Mouse (Mus musculus) heart, embryonic 11.5 days (tissue): ENCODE measurements around the gene Nfrkb. TPM values are rescaled to one million over a fixed set of nuclear protein-coding genes. Genes with fewer than 3 reads are reported as not detected.

Source experiments
- ATAC-seq: fragments of 200-750 bp; cut with Nextera tagmentation; replicated peaks from 2 replicates; pipeline ENCODE4 v1.8.0; 2017; ENCODE audit warnings: moderate library complexity; ENCODE audit not compliant: insufficient number of reproducible peaks, low FRiP score, low TSS enrichment
- H3K27ac ChIP-seq: fragments of 300-500 bp; sonication (generic); 2 replicates; pipeline ENCODE4 v1.5.1; 2014; ENCODE audit warnings: mild to moderate bottlenecking, low read depth, low read length
- H3K27me3 ChIP-seq: fragments of 300-500 bp; sonication (generic); 2 replicates; pipeline ENCODE4 v1.6.1; 2014; ENCODE audit warnings: mild to moderate bottlenecking, low read length, mixed read lengths; ENCODE audit not compliant: control insufficient read depth, insufficient read depth
- H3K36me3 ChIP-seq: fragments of 300-500 bp; sonication (generic); 2 replicates; pipeline ENCODE4 v1.6.1; 2014; ENCODE audit warnings: mild to moderate bottlenecking, low read length, moderate library complexity, mixed read lengths; ENCODE audit not compliant: control insufficient read depth, insufficient read depth
- H3K4me1 ChIP-seq: fragments of 300-500 bp; sonication (generic); 2 replicates; pipeline ENCODE4 v1.6.1; 2014; ENCODE audit warnings: low read length; ENCODE audit not compliant: control insufficient read depth, insufficient read depth
- H3K4me2 ChIP-seq: fragments of 300-500 bp; sonication (generic); 2 replicates; pipeline ENCODE4 v1.6.1; 2014; ENCODE audit warnings: mild to moderate bottlenecking, moderate library complexity
- H3K4me3 ChIP-seq: fragments of 300-500 bp; sonication (generic); 2 replicates; pipeline ENCODE4 v1.5.1; 2014; ENCODE audit warnings: low read depth, low read length
- H3K9ac ChIP-seq: fragments of 300-500 bp; sonication (generic); 2 replicates; pipeline ENCODE4 v1.6.1; 2014; ENCODE audit warnings: mild to moderate bottlenecking, low read depth, low read length, moderate library complexity
- H3K9me3 ChIP-seq: fragments of 300-500 bp; sonication (generic); replicated peaks from 2 replicates; pipeline ENCODE4 v1.6.1; 2016; ENCODE audit warnings: low read length; ENCODE audit not compliant: control insufficient read depth
- WGBS: fragments of 180-500 bp; shearing (Covaris S2); extraction: QIAGEN DNeasy Blood & Tissue Kit; methylation state at CpG from one replicate; pipeline ENCODE4 v1.1.7; 2014; ENCODE audit not compliant: insufficient replicate concordance; 5-methylcytosine and 5-hydroxymethylcytosine counted together
- polyA plus RNA-seq: library from polyadenylated mRNA; unstranded; fragments of >200 nt; fragmentation: Nextera tagmentation; extraction: Ambion mirVana; gene quantifications from 2 replicates; pipeline ENCODE4 v1.2.1, GENCODE M21; 2014

Gene Nfrkb
- polyA plus RNA-seq, 1 experiment from 2014 or later: 21.1 TPM

- Histone ChIP-seq H3K27ac (no peak overlapping the region), H3K9me3 (no peaks in the 10 kb centered on the region), H3K36me3 (peaks cover 7% of the 10 kb centered on the region), H3K4me2 (no peak overlapping the region), H3K9ac (no peak overlapping the region), H3K27me3 (no peaks in the 10 kb centered on the region), H3K4me1 (no peaks in the 10 kb centered on the region), H3K4me3 (no peak overlapping the region)
- no peak for ATAC-seq
- WGBS: 86% methylated on average over 9 of the region's 9 CpGs
Observed at GRCm38 (mm10) chr9:31363698-31364609, 22.0 kb upstream of the Nfrkb start.

DNA sequence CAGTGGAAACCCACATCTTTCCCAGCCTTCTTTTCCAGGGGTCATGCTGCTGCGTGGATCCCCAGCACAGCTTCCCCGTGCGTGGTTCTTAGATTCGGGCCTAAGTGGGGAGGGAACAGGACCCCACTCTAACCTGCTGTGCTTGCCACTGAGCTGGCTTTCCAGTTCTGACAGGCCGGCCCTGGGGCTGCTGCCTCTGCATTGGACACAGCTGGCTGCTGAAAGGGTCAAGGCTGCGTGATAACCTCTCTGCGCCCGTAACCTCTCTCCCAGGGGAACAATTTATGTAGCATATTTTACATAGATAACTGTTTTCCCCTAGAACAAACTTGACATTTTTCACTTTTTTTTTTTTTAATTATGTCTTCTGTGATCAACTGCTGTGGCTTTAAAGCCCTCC, 20.9 kb upstream of the Nfrkb start:
- no peaks in the 10 kb centered on the region for H3K4me1 ChIP-seq
- no peak overlapping the region for H3K27ac ChIP-seq
- ATAC-seq: no peak
- H3K9ac ChIP-seq: no peak overlapping the region
- no peaks in the 10 kb centered on the region for H3K27me3 ChIP-seq
- no peak overlapping the region for H3K4me3 ChIP-seq
- H3K9me3 ChIP-seq: no peaks in the 10 kb centered on the region
- 56% methylated on average over 8 of the region's 8 CpGs for WGBS
- no peak overlapping the region for H3K4me2 ChIP-seq
- H3K36me3 ChIP-seq: peaks cover 4% of the 10 kb centered on the region; the same call in 1 of the 2 replicates

DNA sequence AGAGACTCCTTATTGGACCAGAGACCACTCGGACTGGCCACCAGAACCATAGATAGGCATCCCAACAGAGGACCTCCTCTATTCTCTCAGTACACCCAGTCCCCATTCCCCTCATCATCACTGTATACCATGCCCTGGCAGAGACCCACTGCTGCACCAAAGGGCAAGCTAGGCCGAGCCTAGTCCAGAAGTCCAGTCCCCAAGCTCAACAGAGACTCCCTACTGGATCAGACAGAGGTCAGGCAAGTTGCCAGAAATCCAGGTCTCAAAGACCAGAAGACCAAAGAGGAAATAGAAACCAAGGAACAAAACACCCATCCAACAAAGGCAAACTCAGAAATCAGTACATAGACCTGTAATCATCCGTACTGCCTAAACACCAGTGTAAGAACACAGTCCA, 14.3 kb upstream of the Nfrkb start:
- Histone ChIP-seq H3K4me1 (no peaks in the 10 kb centered on the region), H3K9ac (no peak overlapping the region), H3K36me3 (peaks cover 5% of the 10 kb centered on the region; the same call in 1 of the 2 replicates), H3K4me2 (no peak overlapping the region), H3K9me3 (no peaks in the 10 kb centered on the region), H3K4me3 (no peak overlapping the region), H3K27ac (no peak overlapping the region), H3K27me3 (no peaks in the 10 kb centered on the region)
- no peak for ATAC-seq
- WGBS: 88% methylated on average over 3 of the region's 3 CpGs

GRCm38 (mm10) chr9:31376661-31377060, 9.3 kb upstream of the Nfrkb start:
- Histone ChIP-seq H3K27ac (no peak overlapping the region), H3K9me3 (no peaks in the 10 kb centered on the region), H3K4me1 (no peaks in the 10 kb centered on the region), H3K9ac (no peak overlapping the region), H3K27me3 (no peaks in the 10 kb centered on the region), H3K36me3 (0 out of 2 replicates have a peak, but pooled peaks cover 2% of the 10 kb centered on the region), H3K4me3 (no peak overlapping the region), H3K4me2 (no peak overlapping the region)
- ATAC-seq: no peak

DNA sequence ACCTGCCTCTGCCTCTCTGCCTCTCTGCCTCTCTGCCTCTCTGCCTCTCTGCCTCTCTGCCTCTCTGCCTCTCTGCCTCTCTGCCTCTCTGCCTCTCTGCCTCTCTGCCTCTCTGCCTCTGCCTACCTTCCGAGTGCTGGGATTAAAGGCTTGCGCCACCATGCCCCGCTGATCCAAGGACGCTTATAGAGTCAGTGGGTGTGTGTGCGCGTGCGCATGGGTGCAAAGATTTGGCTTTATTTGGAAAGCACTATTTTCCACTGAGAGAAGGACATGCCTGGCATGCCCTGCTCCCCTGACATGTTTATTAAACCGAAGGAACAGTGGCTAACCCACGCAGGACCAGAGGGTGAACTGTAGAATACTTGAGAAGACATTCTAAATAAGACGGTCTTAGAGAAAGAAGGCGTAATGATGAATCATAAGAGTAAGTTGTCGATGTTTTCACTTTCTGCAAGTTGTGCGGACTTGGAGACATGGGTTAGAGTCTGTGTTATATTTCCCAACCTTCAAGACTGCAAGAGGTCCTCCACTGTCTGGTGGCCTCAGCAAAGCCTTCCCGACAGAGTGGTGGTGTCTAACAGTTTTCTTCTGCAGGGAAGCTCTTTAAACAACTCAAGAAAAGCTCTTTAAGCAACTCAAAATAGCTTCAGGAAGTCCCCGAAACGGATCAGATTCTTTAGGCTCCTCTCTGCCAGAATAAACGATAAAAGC, 1.0 kb upstream of the Nfrkb start:
- Histone ChIP-seq H3K4me1 (peaks cover 6% of the 10 kb centered on the region), H3K36me3 (no peaks in the 10 kb centered on the region), H3K9me3 (no peaks in the 10 kb centered on the region), H3K4me2 (peak overlapping the region; percentile 76; the same call in 1 of the 2 replicates), H3K9ac (no peak overlapping the region), H3K27me3 (no peaks in the 10 kb centered on the region), H3K27ac (no peak overlapping the region), H3K4me3 (no peak overlapping the region)
- no peak for ATAC-seq
- 75% methylated on average over 17 of the region's 17 CpGs for WGBS

DNA sequence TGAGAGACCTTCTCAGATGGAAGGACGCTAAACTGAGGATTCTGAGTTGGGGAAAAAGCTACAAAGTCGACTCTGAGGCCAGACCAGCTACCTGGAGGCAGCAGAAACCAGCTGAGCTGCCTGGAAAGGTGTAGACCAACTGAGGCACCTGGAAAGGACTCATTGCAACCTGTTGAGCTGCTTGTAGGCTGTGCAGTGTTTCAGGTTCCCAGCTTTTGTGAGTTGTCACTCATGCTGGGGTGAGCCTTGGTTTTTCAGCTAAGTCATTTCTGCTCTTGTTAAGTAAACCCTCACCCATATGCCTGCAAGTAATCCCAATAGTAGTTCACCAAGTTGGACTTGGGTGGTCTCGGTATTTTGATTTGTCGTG, 507 bp upstream of the Nfrkb start:
- peak overlapping the region; percentile 96 for H3K4me3 ChIP-seq
- ATAC-seq: 0 out of 2 replicates have a peak, but pooled peaks have one; percentile 10
- 21% methylated on average over 4 of the region's 4 CpGs for WGBS

DNA sequence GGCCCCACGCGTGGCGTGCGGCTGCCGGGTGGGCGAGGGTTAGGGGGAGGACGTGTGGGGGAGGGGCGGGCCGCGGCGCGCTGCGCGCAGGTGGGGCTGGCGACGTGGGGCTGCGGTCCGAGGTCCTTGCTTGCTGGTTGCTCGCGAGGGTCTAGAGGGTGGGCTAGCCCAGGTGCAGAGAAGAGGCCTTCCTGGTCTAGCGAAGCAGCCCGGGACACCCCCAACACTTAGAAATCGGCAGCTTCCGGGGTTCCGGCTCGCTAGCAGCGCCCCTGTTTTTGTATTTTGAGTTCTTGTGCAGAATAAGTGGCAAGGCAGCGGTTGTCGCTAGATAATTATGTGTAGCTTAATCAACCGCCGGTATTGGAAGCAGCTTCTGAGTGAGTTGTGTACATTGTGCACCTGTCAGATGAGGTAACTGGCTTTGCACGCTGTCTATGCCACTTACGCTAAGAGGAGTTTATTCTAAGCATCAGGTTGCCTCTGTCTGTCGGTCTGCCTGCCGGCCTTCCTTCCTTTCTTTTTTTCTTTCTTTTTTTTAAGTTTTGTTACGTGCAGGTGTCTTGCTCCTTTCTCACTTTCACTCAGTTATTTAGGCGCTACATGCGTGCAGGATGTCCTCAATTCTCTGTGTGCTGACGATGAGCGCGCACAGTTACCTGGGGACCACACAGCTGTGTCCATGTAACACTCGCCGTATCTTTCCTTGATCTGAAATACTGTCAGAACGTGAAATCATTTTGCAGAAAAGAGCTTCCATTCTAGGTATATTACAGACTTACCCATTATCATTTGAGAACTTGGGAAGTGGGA, 582 bp downstream of the Nfrkb start:
- 11% methylated on average over 40 of the region's 44 CpGs for WGBS
- Histone ChIP-seq H3K36me3 (peaks cover 2% of the 10 kb centered on the region; the same call in 1 of the 2 replicates), H3K9me3 (no peaks in the 10 kb centered on the region), H3K27ac (peak overlapping the region; percentile 35; the same call in 1 of the 2 replicates), H3K4me3 (peak overlapping the region; percentile 96), H3K27me3 (no peaks in the 10 kb centered on the region), H3K9ac (peak overlapping the region; percentile 93), H3K4me2 (peak overlapping the region; percentile 76), H3K4me1 (peaks cover 6% of the 10 kb centered on the region)
- peak; percentile 71 for ATAC-seq

More for the DNA sequence above, 507 bp upstream of the Nfrkb start:
- H3K4me1 ChIP-seq: peaks cover 6% of the 10 kb centered on the region
- H3K4me2 ChIP-seq: peak overlapping the region; percentile 76
- no peaks in the 10 kb centered on the region for H3K9me3 ChIP-seq
- peaks cover 1% of the 10 kb centered on the region; the same call in 1 of the 2 replicates for H3K36me3 ChIP-seq
- H3K27ac ChIP-seq: no peak overlapping the region
- H3K27me3 ChIP-seq: no peaks in the 10 kb centered on the region
- H3K9ac ChIP-seq: peak overlapping the region; percentile 93

- Histone ChIP-seq H3K36me3 (peaks cover 7% of the 10 kb centered on the region), H3K9ac (no peak overlapping the region), H3K9me3 (no peaks in the 10 kb centered on the region), H3K27ac (no peak overlapping the region), H3K4me2 (peak overlapping the region; percentile 76), H3K4me1 (peaks cover 6% of the 10 kb centered on the region), H3K4me3 (peak overlapping the region; percentile 96), H3K27me3 (no peaks in the 10 kb centered on the region)
- no peak for ATAC-seq
- WGBS: 82% methylated on average over 5 of the region's 5 CpGs
Observed at GRCm38 (mm10) chr9:31387206-31387605, 1.2 kb downstream of the Nfrkb start.
